Mouse (Mus musculus) T-helper 17 cell (primary cell): ENCODE measurements at regions not wholly inside any gene's neighbourhood (a gene's known extent, or its start where the extent isn't known, plus 50 kb on each side); places are given as distances from the start of the nearest gene placed in this dataset.

ENCODE experiments used
- in situ Hi-C, 2 experiments: fragments of 300-600 bp; cut with MboI, MseI; formaldehyde crosslinking; loops; 1 replicate in 1 of 2; 2 replicates in 1 of 2; pipeline ENCODE4 v1.15.1; 2025; ENCODE audit warnings: high pct_unique_total_duplicates in 2 of 2

DNA sequence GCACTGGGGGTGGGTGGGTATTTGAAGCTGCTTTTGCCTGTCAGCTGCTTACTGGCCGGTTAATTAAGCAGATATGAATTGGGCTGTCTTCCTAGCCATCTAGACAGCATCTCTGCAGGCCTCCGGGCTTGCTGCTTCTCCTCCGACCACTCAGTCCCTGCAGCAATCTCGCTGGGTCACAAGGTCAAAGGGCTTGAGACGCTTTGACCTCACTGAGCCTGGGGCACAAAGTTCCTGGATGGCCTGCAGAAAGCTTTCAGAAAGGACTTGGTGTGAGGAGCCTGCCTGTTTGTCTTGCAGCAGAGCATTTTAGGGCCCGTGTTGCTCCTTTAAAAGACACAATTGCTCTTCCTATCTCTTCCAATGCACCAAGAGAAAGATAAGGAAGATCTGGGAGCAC, 83.7 kb upstream of the Ppp2r5a start:
- in situ Hi-C loops = no loop called here

DNA sequence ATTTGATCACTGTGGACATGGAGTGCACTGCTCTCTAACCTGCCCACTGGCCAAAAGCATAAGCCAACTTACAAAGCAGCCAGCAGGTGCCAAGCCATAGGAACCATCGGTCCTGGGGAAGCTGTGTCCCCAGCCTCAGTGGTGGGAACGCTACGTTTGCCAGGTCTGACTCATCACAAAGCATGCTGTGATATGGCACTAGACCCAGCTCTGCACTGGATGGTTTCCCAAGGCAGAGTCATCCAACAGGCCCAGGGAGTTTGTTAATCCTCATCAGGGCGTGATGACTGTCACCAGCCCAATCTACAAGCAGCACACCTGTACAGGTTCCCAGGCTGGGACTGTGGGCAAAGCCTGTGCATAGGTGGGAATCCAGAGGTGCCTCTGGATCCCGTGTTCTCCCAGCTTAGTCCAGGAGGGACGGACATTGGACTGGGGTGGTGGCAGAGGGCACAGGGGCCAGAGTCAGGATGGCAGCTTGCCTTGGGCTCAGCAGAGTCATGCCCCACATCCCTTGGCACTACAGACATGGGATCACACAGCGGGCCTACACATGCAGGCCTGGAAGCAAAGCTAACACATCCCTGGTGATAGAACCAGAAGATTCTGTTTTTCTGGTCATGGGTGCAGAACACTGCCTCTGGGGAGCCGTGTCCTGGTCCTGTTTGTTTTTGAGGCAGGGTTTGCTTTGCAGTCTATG, 81.8 kb upstream of the Ppp2r5a start:
- in situ Hi-C loops = loop anchor here in 1 of 2 experiments (5.0 kb wide), 1 partner anchor 48 kb away; no protein-coding TSS in a partner anchor

- in situ Hi-C loops = loop anchor here in 1 of 2 experiments (5.0 kb wide), 1 partner anchor 43 kb away; no protein-coding TSS in a partner anchor
Measured at GRCm38 (mm10) chr1:191479906-191480379, 76.9 kb upstream of the Ppp2r5a start.

DNA sequence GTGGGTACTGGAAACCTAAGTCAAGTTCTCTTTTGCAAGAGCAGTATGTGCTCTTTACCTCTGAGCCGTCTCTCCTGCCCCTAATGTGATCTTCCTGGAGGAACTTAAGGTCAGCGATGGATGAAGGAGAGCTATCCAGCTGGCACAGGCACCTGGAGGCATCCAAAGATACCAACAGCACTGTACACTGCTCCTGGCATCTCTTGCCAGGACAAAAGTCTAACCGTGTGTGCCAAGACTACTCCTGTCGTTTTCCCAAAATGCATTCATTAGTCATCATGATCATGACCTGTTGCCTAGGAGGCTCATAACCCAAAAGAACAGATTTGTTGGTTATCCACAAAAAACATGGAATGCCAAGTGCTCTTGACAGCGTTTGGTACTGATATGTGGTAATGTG, 69.5 kb upstream of the Ppp2r5a start:
- in situ Hi-C loops = no loop called here

DNA sequence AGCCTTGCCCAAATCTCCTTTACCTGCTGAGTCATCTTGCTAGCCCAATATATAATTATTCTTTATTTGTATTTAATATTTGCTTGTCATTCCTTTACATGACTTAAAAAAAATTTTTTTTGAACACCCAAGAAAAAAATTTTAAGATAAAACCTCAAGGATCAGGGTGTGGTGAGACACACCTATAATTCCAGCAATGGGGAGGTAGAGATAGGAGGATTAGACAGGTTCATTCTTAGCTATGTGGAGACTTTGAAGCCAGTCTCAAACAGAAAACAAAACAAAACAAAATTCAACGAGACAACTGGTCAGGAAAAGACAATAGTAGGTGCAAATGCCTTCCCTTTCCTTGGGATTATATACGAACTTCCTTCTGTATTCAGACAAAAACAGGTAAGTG, 68.4 kb upstream of the Ppp2r5a start:
- in situ Hi-C loops = no loop called here

GRCm38 (mm10) chr1:191470190-191470985, 67.3 kb upstream of the Ppp2r5a start:
- in situ Hi-C loops = no loop called here

- in situ Hi-C loops = loop anchor here in 1 of 2 experiments (10.0 kb wide), 1 partner anchor 1866 kb away; no protein-coding TSS in a partner anchor
Measured at GRCm38 (mm10) chr1:191468837-191469529, 65.9 kb upstream of the Ppp2r5a start.

DNA sequence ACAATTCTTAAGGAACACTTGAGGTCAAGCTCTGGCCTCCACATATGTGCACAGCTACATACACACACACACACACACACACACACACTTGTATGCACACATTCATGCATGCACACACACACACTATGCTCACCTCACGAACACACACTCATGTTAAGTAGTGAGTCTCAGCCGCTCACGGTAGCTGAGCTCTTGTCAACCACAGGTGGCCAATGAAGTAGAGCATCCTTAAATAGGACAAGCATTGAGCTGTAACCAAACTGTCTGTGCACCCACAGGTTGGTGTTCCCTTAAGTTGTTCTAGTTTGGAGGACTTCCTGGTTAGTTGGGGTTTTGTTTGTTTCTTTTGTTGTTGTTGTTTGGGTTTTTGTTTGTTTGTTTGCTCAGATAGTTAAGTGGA, 63.2 kb upstream of the Ppp2r5a start:
- in situ Hi-C loops = loop anchor here in 1 of 2 experiments (10.0 kb wide), 1 partner anchor 1869 kb away; no protein-coding TSS in a partner anchor

GRCm38 (mm10) chr1:191465723-191466122, 62.7 kb upstream of the Ppp2r5a start:
- in situ Hi-C loops = loop anchor here in 1 of 2 experiments (10.0 kb wide), 1 partner anchor 1869 kb away; no protein-coding TSS in a partner anchor

GRCm38 (mm10) chr1:191465170-191465569, 62.1 kb upstream of the Ppp2r5a start:
- in situ Hi-C loops = loop anchor here in 1 of 2 experiments (10.0 kb wide), 1 partner anchor 1870 kb away; no protein-coding TSS in a partner anchor

DNA sequence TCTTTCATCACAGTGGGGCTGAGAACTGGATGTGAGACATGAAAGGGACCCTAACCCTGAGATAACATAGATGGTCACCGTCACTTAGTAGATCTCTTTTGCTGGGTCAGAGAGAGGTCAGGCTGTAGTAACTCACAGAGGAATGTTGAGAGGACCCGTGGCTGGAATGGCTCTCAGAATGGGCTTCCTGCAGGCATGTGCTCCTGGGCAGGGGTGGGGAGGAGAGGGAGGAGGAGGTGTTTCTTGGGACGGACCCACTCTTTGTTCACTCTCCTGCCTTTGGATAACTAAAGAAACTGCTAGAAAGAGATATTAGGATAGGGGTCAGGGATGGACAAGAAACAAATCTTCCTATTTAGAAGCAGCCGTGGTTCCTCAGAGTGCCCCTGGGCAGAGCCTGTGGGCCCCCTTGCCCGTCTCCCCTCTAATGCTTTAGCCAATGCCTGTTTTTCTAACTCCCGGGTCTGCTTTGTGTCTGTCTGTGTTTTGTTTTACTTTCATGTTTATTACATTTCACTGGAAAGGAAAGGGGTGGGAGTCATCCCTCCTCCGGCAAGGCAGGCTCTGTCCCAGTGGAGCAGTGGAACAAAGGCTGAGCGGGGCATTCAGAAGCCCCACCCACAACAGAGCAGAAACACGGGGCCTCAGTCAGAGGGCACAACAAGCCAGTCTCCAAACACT, 58.9 kb upstream of the Ppp2r5a start:
- in situ Hi-C loops = loop anchor here in 1 of 2 experiments (10.0 kb wide), 1 partner anchor 1873 kb away; no protein-coding TSS in a partner anchor

GRCm38 (mm10) chr1:191459066-191459465, 56.0 kb upstream of the Ppp2r5a start:
- in situ Hi-C loops = no loop called here

DNA sequence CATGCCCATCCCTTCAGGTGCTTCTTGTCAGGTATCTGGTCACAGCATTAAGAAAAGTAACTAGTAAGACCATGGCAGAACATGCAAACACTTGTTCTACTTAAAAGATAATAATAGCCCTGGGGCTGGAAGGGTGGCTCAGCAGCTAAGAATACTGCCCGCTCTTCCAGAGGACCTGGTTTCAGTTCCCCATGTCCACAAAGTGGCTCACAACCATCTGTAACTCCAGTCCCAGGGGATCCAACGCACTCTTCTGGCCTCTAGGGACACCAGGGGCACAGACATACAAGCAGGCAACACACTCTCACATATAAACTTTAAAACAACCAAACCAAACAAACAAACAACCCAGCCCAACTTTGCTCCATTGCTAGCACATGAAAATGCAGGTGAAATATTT, 55.2 kb upstream of the Ppp2r5a start:
- in situ Hi-C loops = no loop called here

DNA sequence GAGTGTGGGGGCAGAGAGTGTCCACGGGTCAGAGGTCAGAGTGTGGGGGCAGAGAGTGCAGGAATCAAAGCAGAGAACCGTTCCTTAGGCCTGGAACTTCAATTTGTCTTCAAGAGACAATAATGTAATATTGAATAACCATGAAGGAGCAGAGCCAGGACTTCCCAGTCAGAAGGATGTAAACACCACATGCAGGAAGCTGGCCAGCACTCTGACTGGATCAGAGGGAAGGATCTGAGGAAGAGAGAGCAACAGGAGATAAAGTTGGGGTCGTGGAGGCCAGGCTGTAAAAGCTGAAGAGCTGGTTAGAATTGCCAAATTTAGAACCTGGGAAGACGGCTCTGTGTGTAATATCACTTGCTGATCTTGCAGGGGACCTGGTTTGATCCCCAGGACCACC, 54.0 kb upstream of the Ppp2r5a start:
- in situ Hi-C loops = no loop called here

DNA sequence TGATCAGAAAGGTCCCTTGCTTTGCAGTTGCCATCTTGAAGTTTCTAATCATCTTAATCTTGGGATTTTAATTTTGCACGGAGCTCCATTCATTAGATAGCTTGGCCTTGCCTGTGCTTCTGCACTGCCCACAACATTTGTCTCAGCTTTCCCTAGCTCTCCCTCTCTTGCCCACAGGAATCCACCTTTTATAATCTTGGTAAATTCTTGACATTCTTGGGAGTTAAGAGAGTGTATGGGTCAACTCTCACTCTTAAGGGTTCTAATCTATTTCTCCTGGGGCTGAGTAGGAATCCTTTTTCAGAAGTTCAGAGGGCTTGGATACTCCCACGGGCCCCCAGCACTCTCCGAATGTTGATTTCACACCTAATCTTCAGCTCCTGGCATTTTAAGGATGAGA, 51.5 kb upstream of the Ppp2r5a start:
- in situ Hi-C loops = no loop called here

DNA sequence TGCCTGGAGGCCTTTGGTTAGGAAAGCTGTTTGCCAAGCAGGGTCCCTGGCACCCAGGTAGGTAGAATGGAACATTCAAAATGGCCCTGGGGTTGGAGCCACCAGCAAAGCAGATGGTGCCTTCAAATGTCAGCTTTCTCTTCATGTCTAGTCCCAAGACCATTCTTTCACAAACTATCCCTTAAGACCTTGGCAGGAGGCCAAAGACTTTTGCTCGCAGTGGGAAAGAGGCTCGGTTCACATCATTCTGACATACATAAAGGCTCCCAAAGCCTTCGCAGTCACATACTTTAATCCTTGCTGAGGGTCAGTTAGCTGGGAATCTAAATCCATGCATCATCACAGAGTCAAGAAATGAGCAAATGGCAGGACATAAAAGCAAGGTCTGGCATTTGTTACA, 50.5 kb upstream of the Ppp2r5a start:
- in situ Hi-C loops = no loop called here
